Mouse (Mus musculus): Measurements from ENCODE around the gene Inpp4a. TPM values are rescaled to one million over a fixed set of nuclear protein-coding genes. Genes with fewer than 3 reads are reported as not detected.

Inpp4a gene
- total and polyA plus RNA-seq, 3 experiments, result 2.9 to 6.2 (median 6.1) TPM

DNA sequence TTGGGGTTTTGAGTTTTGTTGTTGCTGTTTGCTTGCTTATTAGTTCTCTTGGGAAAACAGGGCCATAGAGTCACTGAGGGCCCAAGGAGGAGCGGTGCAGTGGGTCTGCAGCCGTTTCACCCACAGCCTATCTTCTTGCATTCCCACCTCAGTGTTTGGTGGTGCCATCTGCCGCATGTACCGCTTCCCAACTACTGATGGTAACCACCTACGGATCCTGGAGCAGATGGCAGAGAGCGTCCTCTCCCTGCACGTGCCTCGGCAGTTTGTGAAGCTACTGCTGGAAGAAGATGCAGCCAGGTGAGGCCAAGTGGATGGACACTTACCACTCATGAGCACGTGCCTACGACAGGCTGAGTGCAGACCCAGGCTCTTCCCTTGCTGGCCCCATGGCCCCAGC, 68.5 kb downstream of the Inpp4a start:
- no peaks in the 10 kb centered on the region for H3K4me1 ChIP-seq (ENCODE audit: insufficient read depth, low read depth, low read length)
- no peak overlapping the region for H3K4me3 ChIP-seq (ENCODE audit: low read depth, low read length)
- H3K9me3 ChIP-seq (replicated peaks), result no peaks in the 10 kb centered on the region
- H3K36me3 ChIP-seq (replicated peaks), result no peaks in the 10 kb centered on the region
- DNase-seq (ENCODE audit: low spot score), result no peak
- H3K27me3 ChIP-seq (ENCODE audit: insufficient read depth, low read length), result peaks cover 23% of the 10 kb centered on the region
- no peak for TF ChIP-seq CTCF (IDR thresholded peaks at IDR 0.05; ENCODE audit: low read depth, low read length)
- no peak for TF ChIP-seq TAL1 (conservative IDR thresholded peaks at IDR 0.05; ENCODE audit: low read depth, low read length)
- TF ChIP-seq GATA2 (IDR thresholded peaks at IDR 0.05; ENCODE audit: borderline replicate concordance, low read depth, low read length), result no peak
- TF ChIP-seq GATA1 (IDR thresholded peaks at IDR 0.05; ENCODE audit: borderline replicate concordance, low read length), result no peak
- TF ChIP-seq POLR2AphosphoS5 (IDR thresholded peaks at IDR 0.05; ENCODE audit: insufficient replicate concordance, low read depth, low read length), result no peak
- no peak for ATAC-seq (ENCODE audit: extremely low read depth, insufficient number of reproducible peaks, low FRiP score, poor library complexity, severe bottlenecking)

DNA sequence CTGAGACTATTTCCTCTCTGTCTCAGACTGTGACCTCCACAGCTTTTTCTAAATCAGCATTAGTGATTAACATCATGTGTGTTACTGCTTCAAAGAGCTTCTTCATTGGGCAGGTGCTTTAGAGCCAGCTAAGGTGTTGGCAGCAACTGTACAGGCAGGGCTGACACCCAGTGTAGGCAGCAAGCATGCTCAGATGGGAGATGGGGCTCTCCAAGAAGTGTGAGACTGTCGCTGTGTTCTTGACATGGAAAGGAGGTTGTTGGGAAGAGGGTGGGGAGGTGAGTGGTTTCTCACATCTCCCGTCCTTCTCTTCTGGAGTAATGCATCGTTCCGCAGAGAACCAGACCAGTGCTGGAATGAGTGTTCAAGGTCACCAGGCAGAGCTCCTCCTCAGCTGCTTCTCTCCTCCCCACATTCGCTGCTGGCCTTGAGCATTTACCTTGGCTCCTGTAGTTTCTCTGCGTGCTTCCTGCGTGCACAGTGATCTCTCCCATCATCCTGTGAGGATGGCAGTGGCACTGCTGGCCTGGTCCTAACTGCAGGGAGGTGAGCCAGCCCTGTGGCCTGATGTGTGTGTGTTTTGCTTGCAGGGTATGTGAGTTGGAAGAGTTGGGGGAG, 69.2 kb downstream of the Inpp4a start:
- H3K9me3 ChIP-seq (replicated peaks), result no peaks in the 10 kb centered on the region
- no peaks in the 10 kb centered on the region for H3K36me3 ChIP-seq (replicated peaks)
- H3K27me3 ChIP-seq (ENCODE audit: insufficient read depth, low read length), result peaks cover 22% of the 10 kb centered on the region
- no peak for TF ChIP-seq POLR2AphosphoS5 (IDR thresholded peaks at IDR 0.05; ENCODE audit: insufficient replicate concordance, low read depth, low read length)
- TF ChIP-seq TAL1 (conservative IDR thresholded peaks at IDR 0.05; ENCODE audit: low read depth, low read length), result no peak
- no peak for TF ChIP-seq CTCF (IDR thresholded peaks at IDR 0.05; ENCODE audit: low read depth, low read length)
- no peak for TF ChIP-seq GATA1 (IDR thresholded peaks at IDR 0.05; ENCODE audit: borderline replicate concordance, low read length)
- TF ChIP-seq GATA2 (IDR thresholded peaks at IDR 0.05; ENCODE audit: borderline replicate concordance, low read depth, low read length), result no peak
- ATAC-seq (ENCODE audit: extremely low read depth, insufficient number of reproducible peaks, low FRiP score, poor library complexity, severe bottlenecking), result no peak
- H3K4me3 ChIP-seq (ENCODE audit: low read depth, low read length), result no peak overlapping the region
- DNase-seq (ENCODE audit: low spot score), result no peak
- H3K4me1 ChIP-seq (ENCODE audit: insufficient read depth, low read depth, low read length), result no peaks in the 10 kb centered on the region

DNA sequence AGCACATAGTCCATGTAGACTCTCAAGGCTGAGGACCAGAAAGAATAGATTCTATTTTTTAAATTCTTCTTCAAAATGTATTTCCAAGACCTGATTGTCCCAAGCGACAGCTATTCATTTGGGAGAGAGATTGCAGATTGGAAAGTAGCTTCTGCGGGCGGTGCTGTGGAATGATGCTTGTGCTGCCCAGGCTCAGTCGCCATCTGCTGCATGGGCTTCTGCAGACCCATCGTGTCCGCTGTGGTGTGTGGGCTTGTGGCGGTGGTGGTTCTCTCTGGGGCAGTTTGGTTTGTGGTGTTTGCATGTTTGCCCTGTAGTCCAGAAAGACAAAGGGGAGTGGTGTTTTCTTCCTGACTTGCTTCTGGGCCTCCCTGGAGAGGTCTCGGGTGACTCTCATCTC, 76.5 kb downstream of the Inpp4a start:
- peaks cover 15% of the 10 kb centered on the region; the same call in 1 of the 2 replicates for H3K27me3 ChIP-seq (ENCODE audit: insufficient read depth, low read length)
- H3K36me3 ChIP-seq (replicated peaks), result no peaks in the 10 kb centered on the region
- no peak for ATAC-seq (ENCODE audit: extremely low read depth, insufficient number of reproducible peaks, low FRiP score, poor library complexity, severe bottlenecking)

DNA sequence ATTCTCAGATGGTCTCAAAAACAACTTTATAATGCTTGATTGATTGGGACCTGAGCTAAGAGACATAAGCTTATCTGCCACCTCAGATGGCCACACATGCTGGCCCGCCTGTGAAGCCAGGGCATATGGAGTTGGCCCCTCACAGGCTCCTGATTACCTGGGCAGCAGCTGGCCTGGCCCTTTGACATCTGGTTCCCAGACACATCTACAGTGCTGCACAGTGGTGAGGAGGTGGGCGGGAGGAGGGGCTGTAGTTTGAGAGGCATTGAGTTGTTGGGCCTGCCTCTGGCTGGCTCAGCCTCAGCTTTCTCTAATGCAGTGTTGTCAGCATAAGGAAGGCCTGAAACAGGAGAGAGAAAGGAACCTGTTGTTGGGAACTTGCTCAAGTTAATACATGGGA, 77.1 kb downstream of the Inpp4a start:
- Histone ChIP-seq H3K9me3 (replicated peaks) (no peaks in the 10 kb centered on the region), H3K27me3 (ENCODE audit: insufficient read depth, low read length) (peaks cover 15% of the 10 kb centered on the region; the same call in 1 of the 2 replicates), H3K4me1 (ENCODE audit: insufficient read depth, low read depth, low read length) (peaks cover 2% of the 10 kb centered on the region; the same call in 1 of the 2 replicates), H3K36me3 (replicated peaks) (no peaks in the 10 kb centered on the region), H3K4me3 (ENCODE audit: low read depth, low read length) (no peak overlapping the region)
- ATAC-seq (ENCODE audit: extremely low read depth, insufficient number of reproducible peaks, low FRiP score, poor library complexity, severe bottlenecking), result no peak
- no peak for DNase-seq (ENCODE audit: low spot score)
- TF ChIP-seq TAL1 (conservative IDR thresholded peaks at IDR 0.05; ENCODE audit: low read depth, low read length) (no peak), POLR2AphosphoS5 (IDR thresholded peaks at IDR 0.05; ENCODE audit: insufficient replicate concordance, low read depth, low read length) (no peak), CTCF (IDR thresholded peaks at IDR 0.05; ENCODE audit: low read depth, low read length) (no peak), GATA1 (IDR thresholded peaks at IDR 0.05; ENCODE audit: borderline replicate concordance, low read length) (no peak), GATA2 (IDR thresholded peaks at IDR 0.05; ENCODE audit: borderline replicate concordance, low read depth, low read length) (no peak)

More for the DNA sequence above, 76.5 kb downstream of the Inpp4a start:
- no peak for DNase-seq (ENCODE audit: low spot score)
- no peak overlapping the region for H3K4me3 ChIP-seq (ENCODE audit: low read depth, low read length)
- peaks cover 2% of the 10 kb centered on the region; the same call in 1 of the 2 replicates for H3K4me1 ChIP-seq (ENCODE audit: insufficient read depth, low read depth, low read length)
- no peaks in the 10 kb centered on the region for H3K9me3 ChIP-seq (replicated peaks)
- TF ChIP-seq TAL1 (conservative IDR thresholded peaks at IDR 0.05; ENCODE audit: low read depth, low read length) (no peak), GATA2 (IDR thresholded peaks at IDR 0.05; ENCODE audit: borderline replicate concordance, low read depth, low read length) (no peak), POLR2AphosphoS5 (IDR thresholded peaks at IDR 0.05; ENCODE audit: insufficient replicate concordance, low read depth, low read length) (no peak), CTCF (IDR thresholded peaks at IDR 0.05; ENCODE audit: low read depth, low read length) (no peak), GATA1 (IDR thresholded peaks at IDR 0.05; ENCODE audit: borderline replicate concordance, low read length) (no peak)

DNA sequence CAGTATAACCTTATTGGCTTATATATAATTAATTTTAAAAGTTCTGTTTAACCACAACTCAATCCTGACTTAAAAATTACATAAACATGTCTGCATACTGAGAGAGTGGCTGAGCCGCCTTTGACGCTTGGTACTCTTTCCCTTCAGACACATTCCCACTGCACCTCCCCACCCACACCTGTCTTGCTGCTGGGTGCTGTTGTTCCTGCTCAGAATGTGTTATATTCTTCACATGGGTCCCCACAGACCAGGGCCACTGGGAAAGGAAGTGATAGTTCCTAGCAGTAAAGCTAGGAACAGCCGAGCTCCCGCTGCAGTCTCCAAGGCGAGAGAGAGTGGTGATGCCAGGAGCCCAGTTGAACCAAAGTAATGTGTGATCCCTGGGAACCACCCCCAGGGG, 78.4 kb downstream of the Inpp4a start:
- Histone ChIP-seq H3K4me3 (ENCODE audit: low read depth, low read length) (no peak overlapping the region), H3K36me3 (replicated peaks) (no peaks in the 10 kb centered on the region), H3K9me3 (replicated peaks) (no peaks in the 10 kb centered on the region), H3K27me3 (ENCODE audit: insufficient read depth, low read length) (peaks cover 20% of the 10 kb centered on the region), H3K4me1 (ENCODE audit: insufficient read depth, low read depth, low read length) (peaks cover 2% of the 10 kb centered on the region; the same call in 1 of the 2 replicates)
- ATAC-seq (ENCODE audit: extremely low read depth, insufficient number of reproducible peaks, low FRiP score, poor library complexity, severe bottlenecking) (no peak), DNase-seq (ENCODE audit: low spot score) (no peak)
- TF ChIP-seq GATA1 (IDR thresholded peaks at IDR 0.05; ENCODE audit: borderline replicate concordance, low read length) (no peak), POLR2AphosphoS5 (IDR thresholded peaks at IDR 0.05; ENCODE audit: insufficient replicate concordance, low read depth, low read length) (no peak), TAL1 (conservative IDR thresholded peaks at IDR 0.05; ENCODE audit: low read depth, low read length) (no peak), GATA2 (IDR thresholded peaks at IDR 0.05; ENCODE audit: borderline replicate concordance, low read depth, low read length) (no peak), CTCF (IDR thresholded peaks at IDR 0.05; ENCODE audit: low read depth, low read length) (no peak)

DNA sequence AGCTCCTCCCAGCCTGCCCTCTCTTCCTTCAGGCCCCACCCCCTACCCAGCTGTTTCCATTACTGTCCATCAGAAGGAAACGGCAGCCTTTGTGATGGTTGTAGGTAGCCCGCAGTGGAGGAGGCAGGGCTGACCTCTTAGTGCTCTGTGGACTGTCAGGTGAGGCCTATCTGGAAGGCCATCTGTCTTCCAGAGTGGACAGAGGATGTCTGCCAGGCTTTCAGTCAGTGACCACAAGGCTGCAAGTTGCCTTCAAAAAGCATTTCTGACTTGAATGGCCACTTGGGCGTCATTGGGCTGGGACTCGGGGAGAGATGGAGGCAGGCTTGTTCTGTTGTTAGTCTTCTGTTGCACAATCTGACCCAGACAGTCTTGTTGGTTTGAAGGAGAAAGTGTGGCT, 79.9 kb downstream of the Inpp4a start:
- peaks cover 27% of the 10 kb centered on the region for H3K27me3 ChIP-seq (ENCODE audit: insufficient read depth, low read length)
- DNase-seq (ENCODE audit: low spot score), result no peak
- H3K9me3 ChIP-seq (replicated peaks), result no peaks in the 10 kb centered on the region
- H3K4me3 ChIP-seq (ENCODE audit: low read depth, low read length), result no peak overlapping the region
- TF ChIP-seq GATA1 (IDR thresholded peaks at IDR 0.05; ENCODE audit: borderline replicate concordance, low read length), result no peak
- TF ChIP-seq POLR2AphosphoS5 (IDR thresholded peaks at IDR 0.05; ENCODE audit: insufficient replicate concordance, low read depth, low read length), result no peak
- no peak for TF ChIP-seq CTCF (IDR thresholded peaks at IDR 0.05; ENCODE audit: low read depth, low read length)
- TF ChIP-seq TAL1 (conservative IDR thresholded peaks at IDR 0.05; ENCODE audit: low read depth, low read length), result no peak
- no peak for TF ChIP-seq GATA2 (IDR thresholded peaks at IDR 0.05; ENCODE audit: borderline replicate concordance, low read depth, low read length)
- ATAC-seq (ENCODE audit: extremely low read depth, insufficient number of reproducible peaks, low FRiP score, poor library complexity, severe bottlenecking), result no peak
- H3K36me3 ChIP-seq (replicated peaks), result no peaks in the 10 kb centered on the region
- peaks cover 2% of the 10 kb centered on the region; the same call in 1 of the 2 replicates for H3K4me1 ChIP-seq (ENCODE audit: insufficient read depth, low read depth, low read length)
